Mouse (Mus musculus) embryonic stem cell, embryonic (primary cell): ENCODE measurements around the gene Pdxp.

Source experiments
- CTCF ChIA-PET, 4 experiments: fragments of 300-600 bp in 2 of 4; fragments of 350-600 bp in 2 of 4; sonication (Branson Sonifier 250); formaldehyde crosslinking; loops; one replicate each; lab custom pipeline; 2022; ENCODE audit warnings: inconsistent platforms in 2 of 4; lab: Charles Lee
- POLR2A ChIA-PET, 4 experiments: fragments of 300-600 bp in 2 of 4; fragments of 350-600 bp in 2 of 4; sonication (Branson Sonifier 250); formaldehyde crosslinking; loops; one replicate each; lab custom pipeline; 2022; ENCODE audit warnings: antibody characterized with exemption in 4 of 4, inconsistent platforms in 1 of 4; lab: Charles Lee

Pdxp gene

GRCm38 (mm10) chr15:78912040-78912439 lies 1.7 kb upstream of the Pdxp start:
- CTCF ChIA-PET, result interaction anchor here (0.6 to 7.3 kb wide), 20 partner anchors 9 to 350 kb away, joined by 3 to 129 read pairs (median 4); partner anchors contain the start of genes Gga1 (in 1 of the 4), Gm49510 (in 1 of the 4), Lgals1 (in 1 of the 4) and Sh3bp1 (in 1 of the 4)
- POLR2A ChIA-PET, result interaction anchor here (0.8 to 8.5 kb wide), 12 partner anchors 9 to 128 kb away, joined by 3 to 130 read pairs (median 4); partner anchors contain the start of genes Gm49510 (in 2 of the 4), Sh3bp1 (in 2 of the 4) and Lgals1 (in 1 of the 4)

GRCm38 (mm10) chr15:78914091-78914822 lies 538 bp downstream of the Pdxp start:
- ChIA-PET POLR2A (interaction anchor here (0.6 to 8.5 kb wide), 62 partner anchors 8 to 523 kb away, joined by 3 to 130 read pairs (median 4); partner anchors contain the start of genes Nol12 (in 4 of the 4), Triobp (in 3 of the 4), Gm49510 (in 2 of the 4) and Lgals1 (in 2 of the 4)), CTCF (interaction anchor here (0.5 to 7.3 kb wide), 46 partner anchors 8 to 415 kb away, joined by 3 to 129 read pairs (median 6); partner anchors contain the start of genes Gm49510 (in 2 of the 4), Nol12 (in 2 of the 4), 1700088E04Rik (in 1 of the 4) and Ankrd54 (in 1 of the 4))

GRCm38 (mm10) chr15:78914823-78915659 lies 1.3 kb downstream of the Pdxp start:
- POLR2A ChIA-PET, result interaction anchor here (0.5 to 8.5 kb wide), 61 partner anchors 8 to 1620 kb away, joined by 3 to 130 read pairs (median 4); partner anchors contain the start of genes Nol12 (in 3 of the 4), Triobp (in 3 of the 4), Gm49510 (in 2 of the 4) and Lgals1 (in 2 of the 4)
- CTCF ChIA-PET, result interaction anchor here (0.5 to 7.3 kb wide), 76 partner anchors 9 to 1063 kb away, joined by 3 to 129 read pairs (median 6); partner anchors contain the start of genes Nol12 (in 4 of the 4), Gm49510 (in 2 of the 4), H1f0 (in 1 of the 4) and Lgals1 (in 1 of the 4)

- ChIA-PET POLR2A (interaction anchor here (0.6 to 8.5 kb wide), 47 partner anchors 8 to 1619 kb away, joined by 3 to 130 read pairs (median 5); partner anchors contain the start of genes Triobp (in 3 of the 4), Gm49510 (in 2 of the 4), Lgals1 (in 2 of the 4) and Nol12 (in 2 of the 4)), CTCF (interaction anchor here (0.5 to 7.3 kb wide), 84 partner anchors 8 to 1063 kb away, joined by 3 to 129 read pairs (median 5); partner anchors contain the start of genes Nol12 (in 4 of the 4), Triobp (in 3 of the 4), Gm49510 (in 2 of the 4) and Lgals1 (in 2 of the 4))
Observed at GRCm38 (mm10) chr15:78915660-78916017, 1.9 kb downstream of the Pdxp start.

- CTCF ChIA-PET, result interaction anchor here (0.6 to 7.3 kb wide), 80 partner anchors 8 to 676 kb away, joined by 3 to 129 read pairs (median 6); partner anchors contain the start of genes Nol12 (in 4 of the 4), Triobp (in 3 of the 4), Gm49510 (in 2 of the 4) and Lgals1 (in 2 of the 4)
- POLR2A ChIA-PET, result interaction anchor here (0.6 to 8.5 kb wide), 49 partner anchors 8 to 1619 kb away, joined by 3 to 130 read pairs (median 4); partner anchors contain the start of genes Triobp (in 3 of the 4), Gm49510 (in 2 of the 4), Lgals1 (in 2 of the 4) and Nol12 (in 2 of the 4)
Observed at GRCm38 (mm10) chr15:78916052-78916826, 2.5 kb downstream of the Pdxp start.

GRCm38 (mm10) chr15:78918126-78918525 lies 4.4 kb downstream of the Pdxp start:
- POLR2A ChIA-PET, result interaction anchor here in 3 of 4 experiments (0.6 to 8.3 kb wide), 5 partner anchors 7 to 25 kb away, joined by 3 to 123 read pairs (median 5); partner anchors contain the start of genes Lgals1 (in 2 of the 3) and Nol12 (in 1 of the 3)
- CTCF ChIA-PET, result no interaction called here

- ChIA-PET POLR2A (interaction anchor here in 3 of 4 experiments (0.5 to 8.3 kb wide), 6 partner anchors 8 to 182 kb away, joined by 3 to 123 read pairs (median 6); partner anchors contain the start of gene Lgals1 (in 1 of the 3)), CTCF (interaction anchor here in 3 of 4 experiments (0.7 to 1.8 kb wide), 4 partner anchors 9 to 54 kb away, joined by 3 to 6 read pairs (median 4); no protein-coding TSS in a partner anchor)
Observed at GRCm38 (mm10) chr15:78919914-78920313, 6.2 kb downstream of the Pdxp start.

- CTCF ChIA-PET, result interaction anchor here in 2 of 4 experiments (1.1 to 1.5 kb wide), 6 partner anchors 9 to 204 kb away, joined by 3 to 8 read pairs (median 4); partner anchors contain the start of gene Pdxp (in 1 of the 2)
- POLR2A ChIA-PET, result interaction anchor here in 3 of 4 experiments (0.7 to 9.7 kb wide), 9 partner anchors 5 to 26 kb away, joined by 3 to 123 read pairs (median 4); partner anchors contain the start of gene Pdxp (in 3 of the 3)
Observed at GRCm38 (mm10) chr15:78922700-78923099, 9.0 kb downstream of the Pdxp start.

DNA sequence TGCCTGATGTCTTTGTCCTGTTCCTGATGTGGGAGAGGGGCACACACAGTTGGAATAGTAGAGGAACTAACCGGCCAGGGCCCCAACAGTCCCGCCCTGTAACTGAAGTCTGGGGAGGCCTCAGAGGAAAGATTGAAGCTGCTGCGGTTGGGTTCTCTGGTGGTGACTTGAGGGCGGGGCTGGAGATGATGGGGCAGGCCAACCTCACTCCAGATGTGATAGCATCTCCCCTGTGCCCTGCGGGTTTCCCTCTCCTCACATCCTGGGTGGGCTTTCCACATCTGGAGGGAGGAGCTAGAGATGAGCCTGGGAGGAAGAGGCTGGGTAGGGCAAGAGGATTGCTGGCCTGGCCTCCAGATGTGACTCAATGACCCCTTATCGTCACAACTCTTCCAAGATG lies 9.9 kb downstream of the Pdxp start:
- ChIA-PET CTCF (interaction anchor here in 3 of 4 experiments (0.6 to 4.0 kb wide), 10 partner anchors 7 to 203 kb away, joined by 3 to 16 read pairs (median 4); partner anchors contain the start of genes Nol12 (in 1 of the 3) and Pdxp (in 1 of the 3)), POLR2A (interaction anchor here in 3 of 4 experiments (0.7 to 9.7 kb wide), 9 partner anchors 6 to 35 kb away, joined by 3 to 123 read pairs (median 4); partner anchors contain the start of genes Pdxp (in 3 of the 3) and Nol12 (in 2 of the 3))

DNA sequence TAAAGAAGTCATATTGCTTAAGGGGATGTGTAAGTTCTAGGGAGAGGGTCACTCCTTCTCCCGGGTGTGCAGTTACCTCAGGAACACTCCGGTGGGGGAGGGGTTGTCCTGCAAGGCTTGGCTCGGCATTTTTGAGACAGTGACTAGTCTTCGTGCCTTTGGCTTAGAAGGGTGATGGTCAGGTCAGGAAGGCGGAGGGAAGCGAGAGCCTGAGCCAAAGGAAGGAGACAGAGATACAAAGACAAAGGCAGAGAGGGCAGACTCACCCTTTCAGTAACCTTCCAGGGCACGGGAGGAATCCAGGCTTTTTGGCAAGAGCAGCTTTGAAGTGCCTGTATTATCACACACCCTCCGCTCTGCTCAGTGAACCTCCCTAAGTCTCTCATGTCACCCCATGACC lies 11.4 kb downstream of the Pdxp start:
- ChIA-PET POLR2A (interaction anchor here in 2 of 4 experiments (0.7 to 9.7 kb wide), 6 partner anchors 8 to 33 kb away, joined by 3 to 123 read pairs (median 4); partner anchors contain the start of genes Pdxp (in 2 of the 2) and Nol12 (in 1 of the 2)), CTCF (interaction anchor here in 3 of 4 experiments (0.9 to 4.0 kb wide), 6 partner anchors 9 to 114 kb away, joined by 3 to 29 read pairs (median 4); no protein-coding TSS in a partner anchor)

- POLR2A ChIA-PET, result interaction anchor here in 2 of 4 experiments (0.9 to 9.7 kb wide), 6 partner anchors 9 to 22 kb away, joined by 3 to 123 read pairs (median 11); partner anchors contain the start of genes Pdxp (in 2 of the 2), Triobp (in 2 of the 2) and Nol12 (in 1 of the 2)
- CTCF ChIA-PET, result interaction anchor here in 2 of 4 experiments (1.0 to 4.0 kb wide), 6 partner anchors 10 to 146 kb away, joined by 3 to 29 read pairs (median 4); partner anchors contain the start of gene Pdxp (in 1 of the 2)
Observed at GRCm38 (mm10) chr15:78926021-78926919, 12.6 kb downstream of the Pdxp start, which contains the start of gene Lgals1. Lgals1 (plus strand) TSS chr15:78926725.

- ChIA-PET POLR2A (interaction anchor here (0.6 to 9.7 kb wide), 25 partner anchors 8 to 496 kb away, joined by 3 to 123 read pairs (median 5); partner anchors contain the start of genes Pdxp (in 3 of the 4), Triobp (in 3 of the 4), Gga1 (in 1 of the 4) and Gm49510 (in 1 of the 4)), CTCF (interaction anchor here in 3 of 4 experiments (0.6 to 4.0 kb wide), 9 partner anchors 11 to 457 kb away, joined by 3 to 29 read pairs (median 8); no protein-coding TSS in a partner anchor)
Observed at GRCm38 (mm10) chr15:78927021-78927787, 13.5 kb downstream of the Pdxp start.

GRCm38 (mm10) chr15:78927788-78928457 lies 14.2 kb downstream of the Pdxp start:
- ChIA-PET CTCF (interaction anchor here in 3 of 4 experiments (0.6 to 4.0 kb wide), 17 partner anchors 8 to 588 kb away, joined by 3 to 29 read pairs (median 3); partner anchors contain the start of gene Gga1 (in 1 of the 3)), POLR2A (interaction anchor here (0.6 to 9.7 kb wide), 33 partner anchors 8 to 496 kb away, joined by 3 to 123 read pairs (median 4); partner anchors contain the start of genes Pdxp (in 3 of the 4), Triobp (in 3 of the 4), Gga1 (in 1 of the 4) and Gm49510 (in 1 of the 4))
